Comparison of ENCODE assay signal across 22 mouse cellular contexts in genomic region chr10:23044466-23044865, GRCm38 (mm10).
DNase-seq lines count a peak whose midpoint lies in the region; ATAC-seq and TF ChIP-seq lines count a peak whose summit lies in the region.
"Had no signal": no experiment of that assay in that cellular context is flagged by ENCODE, and none has a peak within 500 bp of the region (broad histone marks: within the 10 kb centered on the region; RNA-seq: fewer than 3 reads in every experiment).

No protein-coding gene starts in this region.

- H3K36me3 ChIP-seq in lung, embryonic 14.5 days (ENCODE audit: insufficient read depth), result no peaks in the 10 kb centered on the region
- no peaks in the 10 kb centered on the region for H3K36me3 ChIP-seq in lung, embryonic 15.5 days
- no peaks in the 10 kb centered on the region for H3K36me3 ChIP-seq in lung, embryonic 16.5 days (ENCODE audit: control insufficient read depth, insufficient read depth, low read length)
- no peaks in the 10 kb centered on the region for H3K36me3 ChIP-seq in lung, postnatal 0 days (ENCODE audit: insufficient read depth, low read length)
- H3K36me3 ChIP-seq: G1E had no signal

- TF ChIP-seq EP300 in lung, postnatal 0 days (IDR thresholded peaks at IDR 0.05), result no peak

- no peaks in the 10 kb centered on the region for H3K27me3 ChIP-seq in lung, embryonic 14.5 days (ENCODE audit: insufficient read depth, low read length)
- no peaks in the 10 kb centered on the region for H3K27me3 ChIP-seq in lung, embryonic 15.5 days
- no peaks in the 10 kb centered on the region for H3K27me3 ChIP-seq in lung, embryonic 16.5 days (ENCODE audit: control insufficient read depth, insufficient read depth, low read depth, low read length)
- no peaks in the 10 kb centered on the region for H3K27me3 ChIP-seq in lung, postnatal 0 days (replicated peaks; ENCODE audit: insufficient read depth, low read length)
- H3K27me3 ChIP-seq: CH12.LX had no signal

- TF ChIP-seq POLR2A in lung, adult 2 months (IDR thresholded peaks at IDR 0.05; ENCODE audit: borderline replicate concordance, extremely low read depth, low read depth, low read length), result no peak

- H3K9ac ChIP-seq in lung, embryonic 14.5 days, result no peak overlapping the region
- no peak overlapping the region for H3K9ac ChIP-seq in lung, embryonic 15.5 days
- H3K9ac ChIP-seq in lung, embryonic 16.5 days (ENCODE audit: low read length), result no peak overlapping the region
- H3K9ac ChIP-seq in lung, postnatal 0 days (replicated peaks; ENCODE audit: low read depth), result no peak overlapping the region

- H3K27ac ChIP-seq in lung, embryonic 14.5 days (ENCODE audit: low read depth), result peak overlapping the region; percentile 60
- H3K27ac ChIP-seq in lung, embryonic 15.5 days, result peak overlapping the region; percentile 61; the same call in 1 of the 2 replicates
- no peak overlapping the region for H3K27ac ChIP-seq in lung, embryonic 16.5 days (ENCODE audit: low read length)
- no peak overlapping the region for H3K27ac ChIP-seq in lung, postnatal 0 days (ENCODE audit: low read length)

- no peak for ATAC-seq in lung, embryonic 14.5 days (ENCODE audit: insufficient read depth)
- peak; percentile 77; the same call in 1 of the 2 replicates for ATAC-seq in lung, embryonic 15.5 days (ENCODE audit: borderline replicate concordance, extremely low read depth, low FRiP score, low TSS enrichment)
- ATAC-seq in lung, embryonic 16.5 days (ENCODE audit: low read depth), result peak; percentile 87
- ATAC-seq in lung, postnatal 0 days, result no peak
- ATAC-seq: activated CD4-positive, CD25-positive, alpha-beta regulatory T cell, adult 4 months; CD4-positive, CD25-positive, alpha-beta regulatory T cell, adult 4 months; Patski had no signal

- peak; percentile 72 for DNase-seq in lung, embryonic 14.5 days
- DNase-seq in lung, postnatal 25 days (ENCODE audit: low spot score), result no peak
- no peak for DNase-seq in lung, adult 18-20 months
- no peak for DNase-seq in lung, postnatal 4 days
- DNase-seq in lung, postnatal 0 days (ENCODE audit: low spot score), result peak; percentile 26
- DNase-seq in lung, adult 2 months, result no peak
- DNase-seq: adrenal gland, adult 2 months; adrenal gland, adult 8-10 months; adrenal gland, postnatal 10 days; adrenal gland, postnatal 14 days; adrenal gland, postnatal 25 days; adrenal gland, postnatal 36 days; B cell, adult 2 months; cerebellum, adult 11 months; cerebellum, adult 11-12 months had no signal

- no peak for TF ChIP-seq CTCF in lung, embryonic 14.5 days (IDR thresholded peaks at IDR 0.05; ENCODE audit: low read depth)
- no peak for TF ChIP-seq CTCF in lung, postnatal 0 days (IDR thresholded peaks at IDR 0.05)
- no peak for TF ChIP-seq CTCF in lung, adult 2 months (IDR thresholded peaks at IDR 0.05; ENCODE audit: insufficient read depth, low read length)

- no peaks in the 10 kb centered on the region for H3K9me3 ChIP-seq in lung, embryonic 14.5 days (ENCODE audit: low read depth, low read length)
- H3K9me3 ChIP-seq in lung, embryonic 15.5 days, result no peaks in the 10 kb centered on the region
- H3K9me3 ChIP-seq in lung, embryonic 16.5 days (ENCODE audit: control insufficient read depth, low read length), result no peaks in the 10 kb centered on the region
- H3K9me3 ChIP-seq in lung, postnatal 0 days (ENCODE audit: low read length), result no peaks in the 10 kb centered on the region
- H3K9me3 ChIP-seq: G1E had no signal

- no peaks in the 10 kb centered on the region for H3K4me1 ChIP-seq in lung, embryonic 14.5 days (ENCODE audit: insufficient read depth)
- H3K4me1 ChIP-seq in lung, embryonic 15.5 days, result no peaks in the 10 kb centered on the region
- no peaks in the 10 kb centered on the region for H3K4me1 ChIP-seq in lung, embryonic 16.5 days (replicated peaks; ENCODE audit: control insufficient read depth, insufficient read depth, low read length)
- H3K4me1 ChIP-seq in lung, postnatal 0 days (ENCODE audit: insufficient read depth, low read depth, low read length), result no peaks in the 10 kb centered on the region
- H3K4me1 ChIP-seq in lung, adult 2 months (ENCODE audit: control insufficient read depth, insufficient read depth, low read length), result no peaks in the 10 kb centered on the region

- H3K4me2 ChIP-seq in lung, embryonic 14.5 days, result no peak overlapping the region
- H3K4me2 ChIP-seq in lung, embryonic 15.5 days, result no peak overlapping the region
- no peak overlapping the region for H3K4me2 ChIP-seq in lung, embryonic 16.5 days (ENCODE audit: low read depth, low read length)
- no peak overlapping the region for H3K4me2 ChIP-seq in lung, postnatal 0 days (replicated peaks; ENCODE audit: low read depth, low read length)

- no peak overlapping the region for H3K4me3 ChIP-seq in lung, embryonic 14.5 days (ENCODE audit: low read depth, low read length)
- no peak overlapping the region for H3K4me3 ChIP-seq in lung, embryonic 15.5 days
- H3K4me3 ChIP-seq in lung, embryonic 16.5 days (ENCODE audit: low read length), result no peak overlapping the region
- H3K4me3 ChIP-seq in lung, postnatal 0 days (ENCODE audit: low read depth, low read length), result no peak overlapping the region
- H3K4me3 ChIP-seq in lung, adult 2 months (replicated peaks; ENCODE audit: extremely low read depth, low read depth, low read length), result no peak overlapping the region

- 39% methylated on average over 3 of the region's 3 CpGs for WGBS in lung, embryonic 14.5 days
- 37% methylated on average over 3 of the region's 3 CpGs for WGBS in lung, embryonic 15.5 days
- WGBS in lung, embryonic 16.5 days, result 38% methylated on average over 3 of the region's 3 CpGs
- 47% methylated on average over 3 of the region's 3 CpGs for WGBS in lung, postnatal 0 days
- WGBS in lung, adult 2 months, result 52% methylated on average over 3 of the region's 3 CpGs

Comparison
In these comparisons a context has a peak if more than half of its experiments do, and no peak if none do; other contexts are left out.
1. ATAC-seq: peak in lung, embryonic 15.5 days (single experiment) and lung, embryonic 16.5 days (single experiment); none in lung, embryonic 14.5 days (single experiment) and lung, postnatal 0 days (single experiment).
2. DNase-seq: peak in lung, embryonic 14.5 days (single experiment) and lung, postnatal 0 days (single experiment); none in lung, postnatal 25 days (single experiment), lung, adult 18-20 months (0 of 2), lung, postnatal 4 days (0 of 2) and lung, adult 2 months (single experiment).
3. H3K27ac ChIP-seq: peak in lung, embryonic 14.5 days (single experiment) and lung, embryonic 15.5 days (single experiment); none in lung, embryonic 16.5 days (single experiment) and lung, postnatal 0 days (single experiment).